In genomic region chr4:122854770-122855169, GRCm38 (mm10) we compare ENCODE assay signal across 19 mouse cellular contexts.
"Had no signal": no experiment of that assay in that cellular context is flagged by ENCODE, and none has a peak within 500 bp of the region (broad histone marks: within the 10 kb centered on the region; RNA-seq: fewer than 3 reads in every experiment).

No protein-coding gene starts in this region.

- H3K4me2 ChIP-seq: limb, embryonic 12.5 days; midbrain, embryonic 11.5 days; midbrain, embryonic 15.5 days; neural tube, embryonic 13.5 days had no signal

- H3K4me3 ChIP-seq: limb, embryonic 12.5 days; megakaryocyte, embryonic 14.5 days; midbrain, embryonic 15.5 days; neural tube, embryonic 13.5 days had no signal

- H3K27me3 ChIP-seq: limb, embryonic 12.5 days; megakaryocyte, embryonic 14.5 days; midbrain, embryonic 15.5 days; neural tube, embryonic 13.5 days had no signal

- DNase-seq: kidney, adult 8-10 months; kidney, postnatal 36 days; layer of hippocampus, adult 9-11 months; layer of hippocampus, postnatal 36 days; liver; lung, adult 2 months; lung, postnatal 36 days; retina, postnatal 1 day; right cerebral cortex, postnatal 4 days; spleen, adult 18-20 months had no signal

- H3K4me1 ChIP-seq: limb, embryonic 12.5 days; midbrain, embryonic 15.5 days; neural tube, embryonic 13.5 days had no signal

- H3K9me3 ChIP-seq: limb, embryonic 12.5 days; megakaryocyte, embryonic 14.5 days; midbrain, embryonic 15.5 days; neural tube, embryonic 13.5 days had no signal

- H3K27ac ChIP-seq: kidney, postnatal 0 days; limb, embryonic 12.5 days; liver, embryonic 14.5 days; midbrain, embryonic 15.5 days; neural tube, embryonic 13.5 days had no signal

- ATAC-seq: intestine, postnatal 0 days; lung, postnatal 0 days; midbrain, embryonic 15.5 days had no signal

- H3K9ac ChIP-seq: limb, embryonic 12.5 days; liver, embryonic 14.5 days; midbrain, embryonic 15.5 days; neural tube, embryonic 13.5 days had no signal
